Mouse (Mus musculus): ENCODE data around the gene Peak1.

- no peak for TF ChIP-seq CTCF (IDR thresholded peaks at IDR 0.05; ENCODE audit: low read depth)
- no peak for TF ChIP-seq EP300 (IDR thresholded peaks at IDR 0.05; ENCODE audit: low read depth)
Observed at GRCm38 (mm10) chr9:56456426-56456825, 38.6 kb upstream of the Peak1 start.

All from liver, postnatal 0 days (tissue).